Mouse (Mus musculus): Measurements from ENCODE around the gene Npcd. TPM values are rescaled to one million over a fixed set of nuclear protein-coding genes. Genes with fewer than 3 reads are reported as not detected.

Npcd gene
- polyA plus RNA-seq, 1 experiment from 2014 or later = not detected

Other genes with a start within 250 kb of the Npcd start
- gene Dmc1, start 229.1 kb downstream of the Npcd start, polyA plus RNA-seq (2014; fragmentation: Nextera tagmentation; extraction: Ambion mirVana) = 1.8 TPM in 2 replicates
- 0.66 and 2.0 TPM in 2 replicates for gene Fam227a, start 175.3 kb downstream of the Npcd start, polyA plus RNA-seq (2014; fragmentation: Nextera tagmentation; extraction: Ambion mirVana)
- 47.6 and 48.7 TPM in 2 replicates for gene Cby1, start 175.0 kb downstream of the Npcd start, polyA plus RNA-seq (2014; fragmentation: Nextera tagmentation; extraction: Ambion mirVana)
- gene Tomm22, start 163.4 kb downstream of the Npcd start, polyA plus RNA-seq (2014; fragmentation: Nextera tagmentation; extraction: Ambion mirVana) = 233 and 237 TPM in 2 replicates
- 17.5 and 18.2 TPM in 2 replicates for gene Josd1, start 146.3 kb downstream of the Npcd start, polyA plus RNA-seq (2014; fragmentation: Nextera tagmentation; extraction: Ambion mirVana)
- 25.3 and 26.2 TPM in 2 replicates for gene Gtpbp1, start 143.4 kb downstream of the Npcd start, polyA plus RNA-seq (2014; fragmentation: Nextera tagmentation; extraction: Ambion mirVana)
- 6.7 and 7.7 TPM in 2 replicates for gene Sun2, start 91.7 kb downstream of the Npcd start, polyA plus RNA-seq (2014; fragmentation: Nextera tagmentation; extraction: Ambion mirVana)
- 36.0 and 40.9 TPM in 2 replicates for gene Dnal4, start 56.4 kb downstream of the Npcd start, polyA plus RNA-seq (2014; fragmentation: Nextera tagmentation; extraction: Ambion mirVana)
- gene Nptxr, start 29.5 kb downstream of the Npcd start, polyA plus RNA-seq (2014; fragmentation: Nextera tagmentation; extraction: Ambion mirVana) = 0.70 and 1.3 TPM in 2 replicates
- 23.1 and 33.0 TPM in 2 replicates for gene Cbx6, start 451 bp upstream of the Npcd start, polyA plus RNA-seq (2014; fragmentation: Nextera tagmentation; extraction: Ambion mirVana)
- gene Apobec3, start 57.4 kb upstream of the Npcd start, polyA plus RNA-seq (2014; fragmentation: Nextera tagmentation; extraction: Ambion mirVana) = 12.9 and 13.3 TPM in 2 replicates
- 0.78 and 1.5 TPM in 2 replicates for gene Cbx7, start 136.9 kb upstream of the Npcd start, polyA plus RNA-seq (2014; fragmentation: Nextera tagmentation; extraction: Ambion mirVana)
- 4.9 and 5.2 TPM in 2 replicates for gene Pdgfb, start 180.7 kb upstream of the Npcd start, polyA plus RNA-seq (2014; fragmentation: Nextera tagmentation; extraction: Ambion mirVana)

All from heart, embryonic 14.5 days (tissue).